Mouse (Mus musculus): ENCODE measurements around the gene Hip1r.
A peak's percentile ranks its signal among the peaks of the same experiment; 100 is the strongest.

Gene Hip1r

DNA sequence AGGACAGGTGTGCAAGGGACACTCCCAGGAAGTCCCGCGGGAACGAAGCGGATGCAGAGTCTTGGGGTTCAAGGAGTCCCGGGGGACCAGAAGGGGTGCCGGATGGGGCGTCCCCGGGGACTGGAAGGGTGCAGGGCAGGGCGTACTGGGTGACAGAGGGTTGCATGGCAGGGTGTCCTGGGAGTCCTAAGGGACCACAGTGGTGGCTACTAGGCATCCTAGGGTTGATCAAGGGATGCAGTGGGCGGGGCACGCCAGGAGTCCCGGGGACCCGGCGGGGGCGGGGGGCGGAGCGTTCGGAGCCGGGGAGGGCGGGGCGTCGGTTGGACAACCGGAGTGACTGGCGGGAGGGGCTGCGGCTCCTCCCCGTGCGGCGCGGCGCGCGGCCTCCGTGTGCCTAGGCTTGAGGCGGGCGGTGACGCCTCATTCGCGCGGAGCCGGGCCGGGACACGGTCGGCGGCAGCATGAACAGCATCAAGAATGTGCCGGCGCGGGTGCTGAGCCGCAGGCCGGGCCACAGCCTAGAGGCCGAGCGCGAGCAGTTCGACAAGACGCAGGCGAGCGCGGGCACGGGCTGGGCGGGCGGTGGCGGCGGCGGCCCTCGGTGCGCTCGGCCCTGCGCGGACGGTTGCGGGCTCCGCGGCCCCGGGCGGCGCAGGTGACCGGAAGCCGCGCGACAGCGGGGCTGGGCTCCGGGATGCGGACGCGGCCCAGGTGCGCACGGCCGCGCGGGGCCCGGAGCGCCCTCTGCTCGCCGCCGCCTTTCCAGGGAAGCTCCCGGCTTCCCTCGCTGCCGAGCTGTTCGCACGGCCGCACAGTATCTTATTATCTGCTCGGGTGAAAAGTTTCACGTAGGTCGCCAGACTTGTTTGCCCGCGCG is at the start of gene Hip1r:
Gene Hip1r, plus strand, starts transcription at position 330 of the 880 bp plus-strand sequence.
- peak; percentile 86 for DNase-seq

DNA sequence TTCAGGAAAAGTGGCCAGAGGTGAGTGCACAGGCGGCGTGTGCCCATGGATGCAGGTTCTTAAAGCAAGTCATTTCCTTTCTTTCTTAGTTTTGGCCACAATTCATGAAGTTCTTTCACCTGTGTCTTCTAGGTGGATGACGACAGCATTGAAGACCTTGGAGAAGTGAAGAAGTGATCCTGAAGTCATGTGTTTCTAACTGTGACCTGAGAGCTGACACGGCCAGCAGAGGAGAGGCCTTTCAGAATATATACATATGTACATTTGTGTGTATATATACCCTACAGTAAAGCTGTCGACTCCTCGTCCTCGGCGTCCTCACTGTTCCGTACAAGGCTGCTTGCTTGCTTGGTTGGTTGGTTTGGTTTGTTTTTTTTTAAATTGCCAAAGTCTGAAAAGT is 46.3 kb upstream of the Hip1r start, which contains the start of gene Gm43518:
Gene Gm43518, plus strand, starts transcription at position 301 of the 400 bp plus-strand sequence.
- DNase-seq: no peak

DNA sequence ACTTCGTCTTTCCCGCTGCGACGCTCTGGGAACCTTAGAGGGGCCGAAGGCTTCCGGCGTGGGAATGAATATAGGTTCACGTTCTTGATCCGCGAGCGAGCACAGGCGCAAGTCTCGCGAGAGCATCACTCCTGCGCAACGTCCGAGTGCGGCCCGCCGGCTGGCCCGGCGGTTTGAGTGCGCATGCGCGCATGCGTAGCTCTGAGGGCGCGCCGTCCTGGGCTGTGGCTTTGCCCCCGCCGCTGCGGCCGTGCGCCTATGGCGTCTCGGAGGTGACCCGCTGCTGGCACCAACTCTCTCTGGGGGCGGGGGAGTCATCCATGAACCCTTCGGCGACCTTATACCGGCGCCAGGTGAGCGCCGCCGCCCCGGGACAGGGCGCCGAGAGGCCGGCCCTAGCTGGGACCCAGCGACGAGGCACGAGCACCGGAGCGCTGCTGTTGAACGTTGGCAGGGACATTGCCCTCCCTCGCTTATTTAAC is 42.9 kb upstream of the Hip1r start, which contains the start of gene Ccdc62:
Gene Ccdc62, plus strand, starts transcription at position 172 of the 482 bp plus-strand sequence.
- peak; percentile 96 for DNase-seq

DNA sequence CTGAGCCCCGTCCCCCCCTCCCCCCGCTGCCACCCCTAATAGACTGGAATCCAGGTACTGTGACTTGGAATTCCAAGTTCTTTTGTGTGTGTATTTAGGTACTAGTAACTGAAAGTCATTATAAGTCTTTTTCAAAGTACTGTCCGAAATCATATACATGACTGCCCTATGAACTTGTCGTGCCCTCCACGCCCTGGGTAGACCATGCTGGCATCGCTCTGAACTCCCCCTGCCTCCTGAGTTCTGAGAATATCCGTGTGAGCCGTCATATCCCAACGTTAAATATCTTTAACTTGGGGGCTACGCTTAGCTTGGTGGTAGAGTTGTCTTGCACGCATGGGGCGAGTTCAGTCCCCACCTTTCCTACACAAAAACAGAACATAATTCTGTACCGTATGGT is 42.3 kb upstream of the Hip1r start:
- no peak for DNase-seq

DNA sequence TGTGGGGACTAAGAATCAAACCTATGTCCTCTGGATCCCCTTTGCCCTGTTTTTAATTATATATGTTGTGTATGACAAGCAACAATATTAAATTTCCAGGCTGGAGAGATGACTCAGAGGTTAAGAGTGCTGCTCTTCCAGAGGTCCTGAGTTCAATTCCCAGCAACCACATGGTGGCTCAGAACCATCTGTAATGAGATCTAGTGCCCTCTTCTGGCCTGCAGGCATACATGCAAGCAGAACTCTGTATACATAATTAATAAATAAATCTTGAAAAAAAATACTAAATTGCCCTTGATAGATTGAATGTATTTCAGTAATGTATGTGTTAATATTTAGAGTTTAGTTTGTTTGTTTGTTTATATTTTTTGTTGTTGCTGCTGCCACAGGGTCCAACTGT is 40.5 kb upstream of the Hip1r start:
- no peak for DNase-seq

DNA sequence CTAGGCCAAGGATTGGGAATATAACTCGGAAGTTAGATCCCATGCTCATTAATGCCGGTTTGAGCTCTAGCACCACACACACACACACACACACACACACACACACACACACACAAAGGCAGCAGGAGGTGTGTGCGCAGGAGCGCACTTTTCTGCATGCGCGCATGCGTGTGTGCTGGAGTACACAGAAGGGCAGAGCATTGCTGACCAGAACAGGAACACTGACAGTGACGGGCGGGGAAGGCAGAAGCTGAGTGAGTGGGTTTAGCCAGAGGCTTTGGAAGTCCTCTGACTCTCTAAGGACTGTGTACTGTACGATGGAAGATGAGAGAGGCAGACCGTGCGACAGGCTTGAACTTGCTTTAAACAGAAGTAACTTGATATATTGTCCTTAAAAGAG is 39.9 kb upstream of the Hip1r start:
- DNase-seq: no peak

DNA sequence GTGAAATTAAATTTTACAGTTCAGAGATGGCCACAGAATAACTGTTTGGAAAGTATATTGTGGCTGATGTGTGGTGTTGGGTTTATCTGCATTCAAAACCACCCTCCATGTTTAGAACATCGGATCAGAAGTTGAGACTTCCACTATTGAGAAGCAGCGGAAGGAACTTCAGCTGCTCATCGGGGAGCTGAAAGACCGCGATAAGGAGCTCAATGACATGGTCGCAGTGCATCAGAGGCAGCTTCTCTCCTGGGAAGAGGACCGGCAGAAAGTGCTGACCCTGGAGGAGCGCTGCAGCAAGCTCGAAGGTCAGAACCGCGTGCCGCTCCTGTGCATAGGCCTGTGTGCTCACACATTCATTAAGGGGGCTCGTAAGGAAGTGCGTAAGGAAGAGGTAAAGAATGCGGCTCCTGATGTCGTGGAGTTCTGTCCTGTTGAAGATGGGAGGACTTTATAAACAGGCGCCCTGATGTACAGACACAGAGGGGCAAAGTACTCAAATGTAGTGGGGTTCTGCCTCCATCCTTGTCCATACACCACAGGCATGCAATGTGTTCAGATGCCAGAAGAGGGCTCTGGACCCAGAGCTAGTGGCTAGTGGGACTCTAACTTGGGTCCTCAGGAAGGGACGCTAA is 39.4 kb upstream of the Hip1r start:
- peak; percentile 26 for DNase-seq

DNA sequence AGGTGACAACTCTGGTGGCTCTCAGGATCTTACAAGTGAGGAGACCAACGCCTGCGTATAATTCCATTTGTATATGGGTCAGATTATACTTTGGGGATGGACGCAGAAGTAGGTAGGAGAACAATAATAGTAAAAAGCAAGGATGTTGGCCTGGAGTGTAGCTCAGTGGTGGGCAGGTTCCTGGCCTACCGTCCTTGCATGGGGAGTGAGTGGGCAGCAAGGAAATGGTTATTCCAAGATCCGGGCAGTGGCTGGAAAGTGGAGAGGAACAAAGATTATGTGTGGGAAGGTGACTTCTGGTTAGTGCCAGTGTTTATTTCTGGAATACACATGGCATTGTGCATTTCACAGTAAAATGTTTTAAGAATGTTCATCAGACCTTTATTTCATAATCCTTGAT is 37.5 kb upstream of the Hip1r start:
- no peak for DNase-seq

DNA sequence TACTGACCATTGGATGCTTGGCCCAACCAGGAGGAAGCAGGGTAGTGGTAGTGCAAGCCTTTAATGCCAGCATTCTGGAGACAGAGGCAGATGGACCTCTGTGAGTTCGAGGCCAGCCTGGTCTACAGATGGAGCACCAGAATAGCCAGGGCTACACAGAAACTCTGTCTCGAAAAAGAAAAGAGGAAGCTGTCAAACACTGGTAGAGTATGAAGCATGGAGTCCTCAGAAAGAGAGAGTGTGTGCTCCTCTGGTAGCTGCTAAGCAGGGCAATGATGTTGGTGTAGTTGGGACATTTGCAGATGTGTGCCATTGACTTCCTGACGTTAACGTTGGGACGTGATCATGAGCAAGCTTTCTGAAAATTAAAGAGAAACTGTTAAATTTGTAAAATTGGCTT is 34.9 kb upstream of the Hip1r start:
- DNase-seq: no peak

DNA sequence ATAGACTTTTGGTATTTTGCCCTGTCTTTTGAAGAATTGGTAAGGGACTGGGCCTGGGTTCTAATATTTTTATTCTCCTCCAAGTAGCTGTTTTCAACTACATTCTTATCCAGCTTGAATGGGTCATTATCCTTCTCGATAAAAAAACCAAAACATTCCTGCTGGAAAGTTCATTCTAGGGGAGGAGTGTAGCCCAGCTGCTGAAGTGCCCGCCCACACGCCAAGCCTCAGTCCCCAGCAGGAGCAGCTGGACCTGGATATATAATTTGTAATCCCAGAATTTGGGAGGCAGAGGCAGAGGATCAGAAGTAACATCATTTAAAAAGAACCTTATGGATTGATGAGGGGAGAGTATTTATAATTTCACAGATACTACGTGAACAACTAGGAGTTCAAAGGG is 26.9 kb upstream of the Hip1r start:
- DNase-seq: peak; percentile 36

DNA sequence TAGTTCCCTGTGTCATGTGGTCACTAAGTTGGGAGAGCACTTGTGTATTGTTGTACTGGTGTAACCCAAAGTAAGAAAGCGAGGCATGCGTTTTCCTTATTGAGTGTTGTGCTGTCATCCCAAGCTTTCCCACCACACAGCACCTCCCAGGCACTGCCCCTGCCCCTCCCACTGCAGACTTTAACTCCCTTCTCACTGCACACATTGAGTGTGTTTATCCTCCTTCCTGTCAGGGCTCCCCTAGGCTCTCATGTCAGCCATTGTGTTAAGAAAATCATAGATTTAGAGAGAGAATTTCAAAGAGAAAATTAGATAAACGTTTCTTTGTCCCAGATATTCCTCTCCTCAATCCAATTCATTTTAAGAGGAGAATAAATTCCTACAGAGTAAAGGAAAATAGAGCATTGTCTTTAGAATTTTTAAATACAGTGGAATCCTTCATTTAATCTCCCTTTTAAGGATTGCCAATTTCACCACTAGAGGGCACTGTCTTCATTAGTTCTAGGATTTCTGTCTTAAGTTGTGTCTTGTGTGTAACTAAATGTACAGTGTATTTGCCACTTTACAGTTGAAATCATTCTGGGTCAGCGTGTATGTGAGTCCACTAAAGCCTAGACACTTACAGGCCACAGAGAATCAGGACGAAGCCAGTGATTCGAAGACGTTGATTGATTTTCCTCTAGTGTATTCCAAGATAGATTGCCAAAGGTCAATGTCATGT is 26.2 kb upstream of the Hip1r start:
- DNase-seq: peak; percentile 65

DNA sequence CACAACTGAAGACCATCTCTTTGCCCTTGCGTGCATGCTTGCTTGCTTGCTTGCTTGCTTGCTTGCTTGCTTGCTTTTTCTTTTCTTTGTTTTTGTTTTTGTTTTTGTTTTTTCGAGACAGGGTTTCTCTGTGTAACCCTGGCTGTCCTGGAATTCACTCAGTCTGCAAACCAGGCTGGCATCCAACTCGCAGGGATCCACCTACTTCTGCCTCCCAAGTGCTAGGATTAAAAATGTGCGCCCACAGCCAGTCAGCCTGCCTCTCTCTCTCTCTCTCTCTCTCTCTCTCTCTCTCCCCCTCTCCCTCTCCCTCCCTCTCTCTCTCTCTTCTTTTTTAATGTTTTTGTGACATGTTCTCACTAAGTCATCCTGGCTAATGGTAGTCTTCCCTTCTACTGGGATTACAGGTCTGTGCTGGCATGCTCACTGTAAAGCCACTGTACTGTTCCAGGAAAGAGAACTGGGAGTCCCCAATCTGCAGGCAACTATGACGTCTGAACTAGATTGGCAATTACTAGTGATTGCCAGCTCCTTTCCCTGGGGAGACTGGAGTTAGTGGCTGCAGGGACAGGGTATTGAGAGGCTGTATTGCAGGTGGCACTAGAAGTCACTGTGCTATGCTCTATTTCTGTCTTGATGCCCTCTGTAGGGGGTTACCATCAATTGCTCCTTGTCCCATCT is 20.9 kb upstream of the Hip1r start:
- DNase-seq: no peak

DNA sequence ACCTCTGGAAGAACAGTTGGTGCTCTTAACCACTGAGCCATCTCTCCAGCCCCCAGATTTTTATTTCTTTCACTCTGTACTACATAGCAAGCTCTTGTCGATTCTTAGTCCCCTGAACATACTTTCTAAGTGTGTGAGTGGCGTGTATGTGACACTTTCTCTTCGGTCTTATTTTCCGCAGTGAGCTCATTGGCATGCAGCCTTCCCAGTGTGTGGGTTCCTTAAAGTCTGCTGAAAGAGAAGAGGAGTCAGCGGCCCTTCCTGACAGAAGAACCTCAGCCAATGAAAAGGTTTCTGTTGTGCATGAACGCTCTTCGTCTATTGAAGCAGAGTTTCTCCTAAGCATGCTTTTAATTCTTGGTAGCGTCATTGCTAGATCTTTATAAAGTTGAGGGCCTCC is 16.2 kb upstream of the Hip1r start:
- DNase-seq: no peak

DNA sequence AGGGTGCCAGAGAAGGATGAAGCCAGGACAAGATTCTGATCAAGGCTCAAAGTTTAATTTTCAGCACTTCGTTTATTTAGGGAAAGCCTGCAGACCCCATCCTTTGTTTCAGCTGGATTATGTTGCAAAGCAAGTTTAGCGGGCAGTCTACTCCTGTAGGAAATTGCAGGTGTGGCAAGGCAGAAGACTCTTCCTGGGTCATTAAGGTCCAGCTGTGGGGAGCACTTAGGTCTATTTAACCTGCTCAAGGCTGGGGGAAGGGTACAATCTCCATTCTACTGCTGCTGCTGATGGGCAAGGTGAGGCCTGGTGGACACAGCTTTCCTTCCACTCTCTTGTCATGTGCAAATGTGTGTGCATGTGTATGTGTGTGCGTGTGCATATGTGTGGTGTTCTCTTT is 14.4 kb upstream of the Hip1r start:
- no peak for DNase-seq

DNA sequence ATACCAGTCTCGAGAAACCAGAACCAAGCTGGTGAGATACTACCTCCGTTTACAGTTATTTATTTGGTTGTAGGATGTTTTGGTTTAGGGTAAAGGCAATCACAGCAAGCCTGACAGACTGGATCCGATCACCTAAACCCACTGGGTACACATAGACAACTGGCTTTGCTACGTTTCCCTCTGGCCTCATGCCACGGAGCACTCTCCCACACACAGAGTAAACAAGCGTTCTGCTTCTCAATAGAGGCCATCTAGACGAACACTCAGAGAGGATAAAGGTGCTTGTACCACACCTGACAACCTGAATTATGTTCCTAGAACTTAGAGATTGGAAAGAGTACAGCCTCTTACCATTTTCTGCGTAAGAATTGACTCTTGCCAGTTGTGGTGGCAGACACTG is 13.3 kb upstream of the Hip1r start:
- no peak for DNase-seq

DNA sequence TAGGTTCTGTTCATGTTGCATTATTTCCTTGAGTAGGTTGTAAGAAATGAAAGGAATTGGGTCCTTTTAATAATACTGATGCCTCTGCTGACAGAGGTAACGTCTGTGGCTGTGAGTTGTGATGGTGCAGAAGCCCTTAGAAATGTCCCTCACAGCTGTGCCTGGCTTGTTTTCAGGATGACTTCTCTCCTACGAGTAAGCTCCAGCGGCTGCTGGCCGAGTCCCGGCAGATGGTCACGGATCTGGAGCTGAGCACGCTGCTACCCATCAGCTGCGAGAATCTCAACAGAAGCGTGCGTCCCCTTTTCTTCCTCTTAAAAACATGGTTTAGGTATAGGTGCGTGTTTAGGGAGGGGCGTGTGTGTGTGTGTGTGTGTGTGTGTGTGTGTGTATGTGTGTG is 12.4 kb upstream of the Hip1r start:
- no peak for DNase-seq

DNA sequence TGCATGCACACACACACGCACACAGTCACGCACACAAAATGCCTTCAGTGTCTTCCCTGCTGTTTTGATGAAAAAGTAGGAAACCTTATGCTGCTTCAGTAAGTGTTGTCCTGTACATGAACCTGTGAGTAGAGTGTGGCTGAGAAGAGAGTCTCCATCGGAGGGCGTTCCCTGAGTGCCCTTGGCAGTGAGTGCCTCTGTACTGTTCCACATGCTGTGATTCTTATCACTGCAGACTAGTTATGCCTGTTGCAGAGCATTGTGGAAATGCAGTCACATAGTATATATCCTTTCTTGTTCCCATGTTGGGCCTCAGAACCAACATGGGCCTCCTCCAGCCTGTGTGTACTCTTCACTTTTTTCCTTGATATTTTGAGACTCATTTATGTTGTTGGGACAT is 9.2 kb upstream of the Hip1r start:
- no peak for DNase-seq

DNA sequence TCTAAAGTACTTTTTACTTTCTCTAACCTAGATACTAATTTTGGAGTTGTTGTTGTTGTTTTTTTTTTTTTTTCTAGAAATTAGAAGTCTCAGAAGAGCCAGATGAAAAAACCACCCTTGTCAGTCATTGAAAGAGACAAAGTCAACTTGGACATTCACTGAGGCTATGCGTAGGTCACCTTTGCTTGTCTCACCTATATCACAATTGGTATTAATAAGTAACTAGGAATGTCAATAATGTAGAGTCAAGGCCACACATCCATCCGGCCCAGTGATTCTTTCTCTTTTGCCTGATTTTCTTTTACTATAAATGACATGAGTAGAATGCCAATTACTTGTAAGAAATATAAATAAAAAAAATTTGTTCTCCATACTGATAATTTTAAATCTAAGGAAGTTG is 6.7 kb upstream of the Hip1r start:
- DNase-seq: no peak

DNA sequence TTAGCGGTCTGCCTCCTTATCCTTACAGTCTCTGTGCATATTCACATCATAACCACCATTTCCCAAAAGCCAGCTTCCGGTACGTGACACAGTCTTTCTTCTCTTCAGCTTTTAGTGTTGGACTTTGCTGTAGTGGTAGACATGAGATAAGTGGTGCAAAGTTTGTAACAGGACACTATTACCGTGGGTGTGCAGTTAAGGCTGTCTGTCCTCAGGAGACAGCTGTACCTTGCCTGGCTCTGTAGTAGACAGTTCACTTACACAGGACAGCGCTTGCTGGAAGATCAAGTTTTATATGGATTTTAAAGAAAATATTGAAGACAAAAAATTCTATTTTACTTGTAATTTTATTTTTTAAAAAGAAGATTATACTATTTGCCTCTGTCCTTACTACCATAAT is 5.0 kb upstream of the Hip1r start:
- no peak for DNase-seq

DNA sequence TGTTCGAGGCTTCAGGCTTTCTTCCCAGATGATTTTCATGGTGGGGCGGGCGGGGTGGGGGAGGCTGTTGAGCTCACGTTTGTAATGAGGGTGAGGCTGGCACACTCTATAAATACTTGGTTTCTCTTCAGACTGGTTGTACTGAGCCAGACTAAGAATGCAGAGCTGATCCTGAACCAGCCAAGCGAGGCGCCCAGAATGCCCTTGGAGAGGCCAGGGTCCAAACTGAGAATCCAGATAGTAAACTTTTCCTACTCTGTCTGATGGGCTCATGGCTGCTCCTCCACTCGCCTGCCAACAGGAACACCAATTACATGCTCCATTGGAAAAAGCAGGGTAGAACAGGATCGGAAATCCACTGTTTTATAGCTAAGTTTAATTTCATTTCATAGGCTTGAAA is 4.2 kb upstream of the Hip1r start:
- no peak for DNase-seq

DNA sequence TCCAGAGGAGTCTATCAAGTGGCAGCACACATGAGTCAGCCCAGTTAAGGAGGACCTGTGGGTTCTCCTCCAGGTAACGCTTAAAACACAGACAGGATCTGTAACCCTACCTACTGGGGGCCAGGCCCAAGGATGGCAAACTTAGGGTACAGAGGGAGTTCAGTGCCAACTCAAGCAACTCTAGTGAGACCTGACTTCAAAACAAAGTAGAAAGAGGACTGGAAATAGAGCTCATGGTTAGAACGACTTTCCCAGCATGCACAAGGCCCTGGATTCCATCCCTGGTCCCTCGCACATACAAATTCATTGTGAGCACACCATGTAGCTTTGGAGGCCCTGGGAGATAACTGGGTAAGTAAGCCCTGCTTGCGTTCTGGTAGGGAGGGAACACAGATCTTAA is 2.9 kb upstream of the Hip1r start:
- DNase-seq: no peak

DNA sequence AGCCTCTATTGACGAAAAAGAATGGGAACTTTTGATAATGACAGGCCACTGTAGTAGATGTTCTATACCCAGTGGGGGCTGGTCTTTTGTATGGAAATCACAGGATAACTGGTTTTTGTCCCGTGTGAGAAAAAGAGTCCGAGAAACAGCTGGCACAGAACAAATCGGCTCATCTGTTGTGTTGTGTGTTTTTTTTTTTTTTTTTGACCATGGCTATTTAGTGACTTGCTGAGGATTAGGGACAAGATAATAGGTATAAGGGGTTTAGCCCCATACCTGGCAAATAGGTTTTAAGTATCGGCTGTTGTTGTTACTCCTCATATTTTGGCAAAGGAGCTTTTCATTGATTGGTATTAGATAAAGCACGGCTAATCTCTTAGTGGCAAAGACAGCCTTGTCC is 975 bp upstream of the Hip1r start:
- no peak for DNase-seq

DNA sequence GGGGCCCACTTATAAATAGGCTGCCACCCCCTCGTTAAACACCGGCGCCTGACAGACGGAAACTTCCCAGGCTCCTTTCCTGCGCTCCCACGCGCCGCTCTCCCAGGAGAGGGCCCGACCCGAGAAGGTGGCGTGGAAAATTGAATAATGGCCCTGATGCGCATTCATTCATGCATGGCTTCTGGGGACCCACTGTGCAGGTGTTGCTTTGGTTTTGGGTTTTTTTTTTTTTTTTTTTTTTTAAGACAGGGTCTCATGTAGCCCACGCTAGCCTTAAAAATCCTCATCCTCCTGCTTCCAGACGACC is 704 bp downstream of the Hip1r start:
- peak; percentile 26 for DNase-seq

Data from lung, postnatal 10 days (tissue).